Comparison of ENCODE assay signal across 9 mouse cellular contexts in genomic region chr1:88745256-88745655, GRCm38 (mm10). TPM values are rescaled to one million over a fixed set of nuclear protein-coding genes. Genes with fewer than 3 reads are reported as not detected.
DNase-seq lines count a peak whose midpoint lies in the region; ATAC-seq and TF ChIP-seq lines count a peak whose summit lies in the region.
"Had no signal": no experiment of that assay in that cellular context is flagged by ENCODE, and none has a peak within 500 bp of the region (broad histone marks: within the 10 kb centered on the region; RNA-seq: fewer than 3 reads in every experiment).

No protein-coding gene starts in this region.

- H3K4me2 ChIP-seq in forebrain, embryonic 15.5 days (replicated peaks): no peak overlapping the region
- no peak overlapping the region for H3K4me2 ChIP-seq in lung, embryonic 14.5 days

- H3K4me3 ChIP-seq in ES-E14 (ENCODE audit: insufficient read depth in 1 of 2, low read depth in 1 of 2, low read length in 2 of 2, poor library complexity in 1 of 2, severe bottlenecking in 1 of 2): no peak overlapping the region
- no peak overlapping the region for H3K4me3 ChIP-seq in forebrain, embryonic 15.5 days
- H3K4me3 ChIP-seq in lung, embryonic 14.5 days (ENCODE audit: low read depth, low read length): no peak overlapping the region

- H3K9ac ChIP-seq in ES-E14 (ENCODE audit: insufficient read depth, low read depth, low read length, poor library complexity, severe bottlenecking): no peak overlapping the region
- no peak overlapping the region for H3K9ac ChIP-seq in forebrain, embryonic 15.5 days (replicated peaks)
- no peak overlapping the region for H3K9ac ChIP-seq in lung, embryonic 14.5 days

- peak; percentile 99 for TF ChIP-seq CTCF in lung, embryonic 14.5 days (IDR thresholded peaks at IDR 0.05; ENCODE audit: low read depth)

- no peaks in the 10 kb centered on the region for H3K36me3 ChIP-seq in ES-E14 (ENCODE audit: control insufficient read depth, insufficient read depth, low read length, poor library complexity, severe bottlenecking)
- H3K36me3 ChIP-seq in forebrain, embryonic 15.5 days: no peaks in the 10 kb centered on the region
- no peaks in the 10 kb centered on the region for H3K36me3 ChIP-seq in lung, embryonic 14.5 days (ENCODE audit: insufficient read depth)

- no peak overlapping the region for H3K27ac ChIP-seq in ES-E14 (ENCODE audit: insufficient read depth, low read depth, low read length, poor library complexity, severe bottlenecking)
- no peak overlapping the region for H3K27ac ChIP-seq in forebrain, embryonic 15.5 days (replicated peaks)
- 0 out of 2 replicates have a peak overlapping the region, but pooled peaks have one; percentile 63 for H3K27ac ChIP-seq in lung, embryonic 14.5 days (ENCODE audit: low read depth)
- H3K27ac ChIP-seq: macrophage had no signal

- H3K4me1 ChIP-seq in ES-E14 (ENCODE audit: control insufficient read depth in 2 of 2, insufficient read depth in 2 of 2, low read length in 2 of 2, poor library complexity in 1 of 2): no peaks in the 10 kb centered on the region; a peak in 1 of 4 replicates
- no peaks in the 10 kb centered on the region for H3K4me1 ChIP-seq in forebrain, embryonic 15.5 days
- no peaks in the 10 kb centered on the region for H3K4me1 ChIP-seq in lung, embryonic 14.5 days (ENCODE audit: insufficient read depth)

- in situ Hi-C loops in ES-E14 (cut with MboI; ENCODE audit: low sequenced_read_pairs in 2 of 2, unreplicated experiment in 2 of 2): loop anchor here in 1 of 2 experiments (10.0 kb wide), 1 partner anchor 450 kb away; no protein-coding TSS in a partner anchor

- intact Hi-C loops in heart, postnatal 36 days (cut with DNase I): loop anchor here (2.0 to 10.0 kb wide), 3 partner anchors 452 to 860 kb away; no protein-coding TSS in a partner anchor

- peak; percentile 84 for ATAC-seq in forebrain, embryonic 15.5 days (replicated peaks)
- peak; percentile 88 for ATAC-seq in lung, embryonic 14.5 days (ENCODE audit: insufficient read depth)
- peak; percentile 47; the same call in 1 of the 2 replicates for ATAC-seq in neutrophil, adult 5-6 weeks (ENCODE audit: extremely low read depth, insufficient number of reproducible peaks, low FRiP score, poor library complexity, severe bottlenecking)

- no peaks in the 10 kb centered on the region for H3K27me3 ChIP-seq in forebrain, embryonic 15.5 days
- no peaks in the 10 kb centered on the region for H3K27me3 ChIP-seq in lung, embryonic 14.5 days (ENCODE audit: insufficient read depth, low read length)

- WGBS in forebrain, embryonic 15.5 days: 6% methylated on average over 8 of the region's 8 CpGs
- 4% methylated on average over 8 of the region's 8 CpGs for WGBS in lung, embryonic 14.5 days

- peak; percentile 81 for DNase-seq in ES-E14 (ENCODE audit: low read depth, low spot score)
- peak; percentile 73 for DNase-seq in cerebellum, adult 11 months
- peak; percentile 76 to 79 for DNase-seq in heart, postnatal 36 days
- DNase-seq in layer of hippocampus, adult 11-12 months (ENCODE audit: low spot score): peak; percentile 85
- peak; percentile 95 for DNase-seq in lung, embryonic 14.5 days
- DNase-seq in thymus, adult 18-20 months: peak; percentile 32 to 53

- H3K9me3 ChIP-seq in ES-E14 (ENCODE audit: control insufficient read depth, insufficient read depth, low read depth, low read length): no peaks in the 10 kb centered on the region
- H3K9me3 ChIP-seq in forebrain, embryonic 15.5 days: no peaks in the 10 kb centered on the region
- no peaks in the 10 kb centered on the region for H3K9me3 ChIP-seq in lung, embryonic 14.5 days (ENCODE audit: low read depth, low read length)

TF ChIP-seq in ES-E14, 5 proteins besides CTCF, POLR2A, EP300 and RAD21:
- TF ChIP-seq HCFC1 (IDR thresholded peaks at IDR 0.05; ENCODE audit: borderline replicate concordance, insufficient read depth, low read length) (no peak), ZC3H11A (IDR thresholded peaks at IDR 0.05; ENCODE audit: borderline replicate concordance, low read depth, low read length) (peak; percentile 95), CHD2 (IDR thresholded peaks at IDR 0.05; ENCODE audit: low read depth, low read length) (no peak)
TF ChIP-seq in ES-E14: peak in this region for 1.

RNA-seq across cellular contexts. Expression of gene Arl4c, which starts 43.2 kb away (rescaled TPM):
- 21.1 and 37.7 TPM in 2 replicates for total RNA-seq in ES-E14 (2012; rRNA removed)
- polyA plus RNA-seq in forebrain, embryonic 15.5 days (2015; fragmentation: Nextera tagmentation; extraction: Ambion mirVana): 38.1 and 42.4 TPM in 2 replicates
- 1 to 10 TPM; 5.9 to 6.9 TPM for total RNA-seq in heart, postnatal 36 days (2021)
- polyA plus RNA-seq in lung, embryonic 14.5 days (2014; fragmentation: Nextera tagmentation; extraction: Ambion mirVana): 11.0 and 12.7 TPM in 2 replicates
- 57.7 and 64.0 TPM in 2 replicates for total RNA-seq in neutrophil, adult 5-6 weeks (2017)

Comparison
In these comparisons a context has a peak if more than half of its experiments do, and no peak if none do; other contexts are left out.
1. DNase-seq: peak in every context shown above with its lines; median percentile 95 in lung, embryonic 14.5 days; 85 in layer of hippocampus, adult 11-12 months; 81 in ES-E14; 78 in heart, postnatal 36 days; 73 in cerebellum, adult 11 months; 42 in thymus, adult 18-20 months.